Mouse (Mus musculus): ENCODE measurements around the gene Ccdc43.

The Ccdc43 gene

GRCm38 (mm10) chr11:102695289-102695688, 2.3 kb downstream of the Ccdc43 start:
- in situ Hi-C loops (cut with MboI; ENCODE audit: low pct_unique_long_range_greater_than_20kb in 1 of 2, low sequenced_read_pairs in 2 of 2, unreplicated experiment in 1 of 2) = no loop called here

- in situ Hi-C loops (cut with MboI; ENCODE audit: low pct_unique_long_range_greater_than_20kb in 1 of 2, low sequenced_read_pairs in 2 of 2, unreplicated experiment in 1 of 2) = no loop called here
These were observed 7.4 kb downstream of the Ccdc43 start for GRCm38 (mm10) chr11:102690162-102690561.

GRCm38 (mm10) chr11:102665637-102666435, 31.7 kb downstream of the Ccdc43 start:
- in situ Hi-C loops (cut with MboI; ENCODE audit: low pct_unique_long_range_greater_than_20kb in 1 of 2, low sequenced_read_pairs in 2 of 2, unreplicated experiment in 1 of 2) = no loop called here

- in situ Hi-C loops (cut with MboI; ENCODE audit: low pct_unique_long_range_greater_than_20kb in 1 of 2, low sequenced_read_pairs in 2 of 2, unreplicated experiment in 1 of 2) = no loop called here
These were observed 32.4 kb downstream of the Ccdc43 start for GRCm38 (mm10) chr11:102665151-102665550.

- in situ Hi-C loops (cut with MboI; ENCODE audit: low pct_unique_long_range_greater_than_20kb in 1 of 2, low sequenced_read_pairs in 2 of 2, unreplicated experiment in 1 of 2) = no loop called here
These were observed 34.2 kb downstream of the Ccdc43 start, which contains the start of gene Meioc for GRCm38 (mm10) chr11:102663416-102663815. Gene Meioc (plus strand): TSS chr11:102663716.

- in situ Hi-C loops (cut with MboI; ENCODE audit: low pct_unique_long_range_greater_than_20kb in 1 of 2, low sequenced_read_pairs in 2 of 2, unreplicated experiment in 1 of 2) = loop anchor here in 1 of 2 experiments (10.0 kb wide), 1 partner anchor 182 kb away; the partner anchor contains the start of gene Itga2b
These were observed 40.7 kb downstream of the Ccdc43 start for GRCm38 (mm10) chr11:102656931-102657330.

GRCm38 (mm10) chr11:102656326-102656926, 41.2 kb downstream of the Ccdc43 start:
- in situ Hi-C loops (cut with MboI; ENCODE audit: low pct_unique_long_range_greater_than_20kb in 1 of 2, low sequenced_read_pairs in 2 of 2, unreplicated experiment in 1 of 2) = loop anchor here in 1 of 2 experiments (10.0 kb wide), 1 partner anchor 182 kb away; the partner anchor contains the start of gene Itga2b

- in situ Hi-C loops (cut with MboI; ENCODE audit: low pct_unique_long_range_greater_than_20kb in 1 of 2, low sequenced_read_pairs in 2 of 2, unreplicated experiment in 1 of 2) = loop anchor here in 1 of 2 experiments (10.0 kb wide), 1 partner anchor 181 kb away; the partner anchor contains the start of gene Itga2b
These were observed 41.7 kb downstream of the Ccdc43 start for GRCm38 (mm10) chr11:102655888-102656287.

- in situ Hi-C loops (cut with MboI; ENCODE audit: low pct_unique_long_range_greater_than_20kb in 1 of 2, low sequenced_read_pairs in 2 of 2, unreplicated experiment in 1 of 2) = loop anchor here in 1 of 2 experiments (5.0 to 10.0 kb wide), 2 partner anchors 86 to 178 kb away; partner anchors contain the start of gene Itga2b
These were observed 44.7 kb downstream of the Ccdc43 start for GRCm38 (mm10) chr11:102652844-102653243.

- in situ Hi-C loops (cut with MboI; ENCODE audit: low pct_unique_long_range_greater_than_20kb in 1 of 2, low sequenced_read_pairs in 2 of 2, unreplicated experiment in 1 of 2) = loop anchor here in 1 of 2 experiments (5.0 to 10.0 kb wide), 2 partner anchors 84 to 177 kb away; partner anchors contain the start of gene Itga2b
These were observed 46.2 kb downstream of the Ccdc43 start for GRCm38 (mm10) chr11:102651381-102651780.

- in situ Hi-C loops (cut with MboI; ENCODE audit: low pct_unique_long_range_greater_than_20kb in 1 of 2, low sequenced_read_pairs in 2 of 2, unreplicated experiment in 1 of 2) = loop anchor here (5.0 to 10.0 kb wide), 2 partner anchors 41 to 183 kb away; no protein-coding TSS in a partner anchor
These were observed 49.7 kb downstream of the Ccdc43 start for GRCm38 (mm10) chr11:102647885-102648284.

GRCm38 (mm10) chr11:102646226-102646625, 51.4 kb downstream of the Ccdc43 start:
- in situ Hi-C loops (cut with MboI; ENCODE audit: low pct_unique_long_range_greater_than_20kb in 1 of 2, low sequenced_read_pairs in 2 of 2, unreplicated experiment in 1 of 2) = loop anchor here (5.0 to 10.0 kb wide), 2 partner anchors 39 to 181 kb away; no protein-coding TSS in a partner anchor

- in situ Hi-C loops (cut with MboI; ENCODE audit: low pct_unique_long_range_greater_than_20kb in 1 of 2, low sequenced_read_pairs in 2 of 2, unreplicated experiment in 1 of 2) = loop anchor here in 1 of 2 experiments (10.0 kb wide), 1 partner anchor 179 kb away; no protein-coding TSS in a partner anchor
These were observed 53.6 kb downstream of the Ccdc43 start for GRCm38 (mm10) chr11:102643891-102644382.

GRCm38 (mm10) chr11:102636887-102637286, 60.7 kb downstream of the Ccdc43 start:
- in situ Hi-C loops (cut with MboI; ENCODE audit: low pct_unique_long_range_greater_than_20kb in 1 of 2, low sequenced_read_pairs in 2 of 2, unreplicated experiment in 1 of 2) = no loop called here
